Mouse (Mus musculus) liver, adult (tissue): Measurements from ENCODE around the gene Tspan3.

Experiments used
- GATA4 ChIP-seq: IDR thresholded peaks from 2 replicates; pipeline ENCODE4 v1.6.1; 2014; ENCODE audit warnings: mild to moderate bottlenecking, low read length; ENCODE audit not compliant: insufficient replicate concordance

The Tspan3 gene

GRCm38 (mm10) chr9:56104921-56105320 is 60.4 kb downstream of the Tspan3 start:
- no peak for TF ChIP-seq GATA4

- TF ChIP-seq GATA4, result no peak
Observed at GRCm38 (mm10) chr9:56101022-56101421, 64.3 kb downstream of the Tspan3 start.

- no peak for TF ChIP-seq GATA4
Observed at GRCm38 (mm10) chr9:56100041-56100522, 65.2 kb downstream of the Tspan3 start.

GRCm38 (mm10) chr9:56097584-56098298 is 67.5 kb downstream of the Tspan3 start:
- TF ChIP-seq GATA4, result no peak

GRCm38 (mm10) chr9:56092102-56092501 is 73.2 kb downstream of the Tspan3 start:
- no peak for TF ChIP-seq GATA4

- no peak for TF ChIP-seq GATA4
Observed at GRCm38 (mm10) chr9:56090546-56091225, 74.6 kb downstream of the Tspan3 start.

GRCm38 (mm10) chr9:56089778-56090520 is 75.3 kb downstream of the Tspan3 start, which contains the start of gene Pstpip1:
TSS of gene Pstpip1 (plus strand) at chr9:56089962.
- TF ChIP-seq GATA4, result no peak

- no peak for TF ChIP-seq GATA4
Observed at GRCm38 (mm10) chr9:56086524-56086923, 78.8 kb downstream of the Tspan3 start.
